Mouse (Mus musculus) ovary, postnatal 14 days (tissue): ENCODE data around the gene Gm30083.

Source experiments
- DNase-seq: peaks from one replicate; pipeline ENCODE4 v3.0.0; 2022; ENCODE audit warnings: low spot score

The Gm30083 gene

GRCm38 (mm10) chr14:33958841-33959240 is 56.1 kb downstream of the Gm30083 start:
- no peak for DNase-seq

- DNase-seq = no peak
These were observed 56.8 kb downstream of the Gm30083 start for GRCm38 (mm10) chr14:33958186-33958585.

GRCm38 (mm10) chr14:33956055-33956454 is 58.9 kb downstream of the Gm30083 start:
- no peak for DNase-seq

GRCm38 (mm10) chr14:33953761-33954160 is 61.2 kb downstream of the Gm30083 start, which contains the start of gene Rbp3:
Gene Rbp3, plus strand, starts transcription at chr14:33954003.
- no peak for DNase-seq

GRCm38 (mm10) chr14:33952233-33952981 is 62.6 kb downstream of the Gm30083 start:
- DNase-seq = no peak

GRCm38 (mm10) chr14:33946125-33946524 is 68.9 kb downstream of the Gm30083 start:
- DNase-seq = no peak

GRCm38 (mm10) chr14:33942222-33942621 is 72.8 kb downstream of the Gm30083 start:
- DNase-seq = no peak

- DNase-seq = no peak
These were observed 74.2 kb downstream of the Gm30083 start, which contains the start of gene Gdf2 for GRCm38 (mm10) chr14:33940739-33941138. Gene Gdf2, plus strand, starts transcription at chr14:33941039.

GRCm38 (mm10) chr14:33939117-33939516 is 75.9 kb downstream of the Gm30083 start:
- DNase-seq = peak; percentile 73
